Mouse (Mus musculus) embryonic facial prominence, embryonic 15.5 days (tissue): Measurements from ENCODE around the gene Slc22a23. TPM values are rescaled to one million over a fixed set of nuclear protein-coding genes. Genes with fewer than 3 reads are reported as not detected.

Experiments
- ATAC-seq: fragments of 200-750 bp; cut with Nextera tagmentation; 2 replicates; pipeline ENCODE4 v1.8.0; 2017; ENCODE audit warnings: low read depth, moderate TSS enrichment; ENCODE audit not compliant: insufficient number of reproducible peaks, low FRiP score, low TSS enrichment
- H3K27ac ChIP-seq: fragments of 300-500 bp; sonication (generic); replicated peaks from 2 replicates; pipeline ENCODE4 v1.5.1; 2015; ENCODE audit warnings: mild to moderate bottlenecking, inconsistent platforms
- H3K27me3 ChIP-seq: fragments of 300-500 bp; sonication (generic); 2 replicates; pipeline ENCODE4 v1.6.1; 2015; ENCODE audit warnings: inconsistent platforms
- H3K36me3 ChIP-seq: fragments of 300-500 bp; sonication (generic); 2 replicates; pipeline ENCODE4 v1.6.1; 2015; ENCODE audit warnings: mild to moderate bottlenecking, inconsistent platforms
- H3K4me1 ChIP-seq: fragments of 300-500 bp; sonication (generic); 2 replicates; pipeline ENCODE4 v1.6.1; 2015; ENCODE audit warnings: inconsistent platforms
- H3K4me2 ChIP-seq: fragments of 300-500 bp; sonication (generic); replicated peaks from 2 replicates; pipeline ENCODE4 v1.6.1; 2015; ENCODE audit warnings: mild to moderate bottlenecking, inconsistent platforms
- H3K4me3 ChIP-seq: fragments of 300-500 bp; sonication (generic); replicated peaks from 2 replicates; pipeline ENCODE4 v1.5.1; 2015; ENCODE audit warnings: mild to moderate bottlenecking, inconsistent platforms
- H3K9ac ChIP-seq: fragments of 300-500 bp; sonication (generic); 2 replicates; pipeline ENCODE4 v1.6.1; 2015; ENCODE audit warnings: inconsistent platforms
- H3K9me3 ChIP-seq: fragments of 300-500 bp; sonication (generic); replicated peaks from 2 replicates; pipeline ENCODE4 v1.6.1; 2016; ENCODE audit warnings: inconsistent platforms
- WGBS: fragments of 180-500 bp; shearing (Covaris S2); methylation state at CpG from one replicate; pipeline ENCODE4 v1.1.7; 2015; 5-methylcytosine and 5-hydroxymethylcytosine counted together
- polyA plus RNA-seq: library from polyadenylated mRNA; unstranded; fragments of >200 nt; fragmentation: Nextera tagmentation; extraction: Ambion mirVana; gene quantifications from 2 replicates; pipeline ENCODE4 v1.2.1, GENCODE M21; 2015

Gene Slc22a23
- polyA plus RNA-seq, 1 experiment from 2014 or later: 4.6 TPM

GRCm38 (mm10) chr13:34156840-34157185 is 188.2 kb downstream of the Slc22a23 start:
- Histone ChIP-seq H3K36me3 (no peaks in the 10 kb centered on the region), H3K27ac (peak overlapping the region; percentile 63), H3K4me3 (no peak overlapping the region), H3K27me3 (no peaks in the 10 kb centered on the region), H3K4me2 (no peak overlapping the region), H3K4me1 (peaks cover 29% of the 10 kb centered on the region), H3K9me3 (no peaks in the 10 kb centered on the region), H3K9ac (no peak overlapping the region)
- WGBS: 64% methylated on average over 2 of the region's 2 CpGs
- ATAC-seq: peak; percentile 16; the same call in 1 of the 2 replicates

- Histone ChIP-seq H3K27me3 (no peaks in the 10 kb centered on the region), H3K9me3 (no peaks in the 10 kb centered on the region), H3K27ac (peak overlapping the region; percentile 63), H3K9ac (no peak overlapping the region), H3K4me2 (no peak overlapping the region; the same call in 1 of the 2 replicates), H3K4me1 (peaks cover 29% of the 10 kb centered on the region), H3K4me3 (no peak overlapping the region), H3K36me3 (no peaks in the 10 kb centered on the region)
- 36% methylated on average over 8 of the region's 8 CpGs for WGBS
- ATAC-seq: peak; percentile 63
Observed at GRCm38 (mm10) chr13:34156133-34156839, 188.7 kb downstream of the Slc22a23 start.

GRCm38 (mm10) chr13:34154931-34155272 is 190.1 kb downstream of the Slc22a23 start:
- H3K9me3 ChIP-seq: no peaks in the 10 kb centered on the region
- H3K9ac ChIP-seq: no peak overlapping the region
- no peak for ATAC-seq
- H3K27me3 ChIP-seq: no peaks in the 10 kb centered on the region
- H3K4me3 ChIP-seq: peak overlapping the region; percentile 27
- peak overlapping the region; percentile 55 for H3K27ac ChIP-seq
- H3K36me3 ChIP-seq: no peaks in the 10 kb centered on the region
- peaks cover 38% of the 10 kb centered on the region for H3K4me1 ChIP-seq
- 31% methylated on average over 3 of the region's 3 CpGs for WGBS
- peak overlapping the region; percentile 36 for H3K4me2 ChIP-seq

GRCm38 (mm10) chr13:34154217-34154930 is 190.6 kb downstream of the Slc22a23 start:
- Histone ChIP-seq H3K4me3 (peak overlapping the region; percentile 27), H3K9me3 (no peaks in the 10 kb centered on the region), H3K9ac (no peak overlapping the region), H3K27ac (peak overlapping the region; percentile 55), H3K4me1 (peaks cover 43% of the 10 kb centered on the region), H3K36me3 (no peaks in the 10 kb centered on the region), H3K4me2 (peak overlapping the region; percentile 36), H3K27me3 (no peaks in the 10 kb centered on the region)
- ATAC-seq: no peak
- WGBS: 49% methylated on average over 13 of the region's 13 CpGs

- no peaks in the 10 kb centered on the region for H3K36me3 ChIP-seq
Observed at GRCm38 (mm10) chr13:34153254-34154011, 191.5 kb downstream of the Slc22a23 start.

GRCm38 (mm10) chr13:34152695-34153094 is 192.3 kb downstream of the Slc22a23 start:
- H3K4me3 ChIP-seq: no peak overlapping the region
- H3K4me2 ChIP-seq: no peak overlapping the region
- no peaks in the 10 kb centered on the region for H3K36me3 ChIP-seq
- peaks cover 47% of the 10 kb centered on the region for H3K4me1 ChIP-seq
- ATAC-seq: no peak
- no peak overlapping the region for H3K9ac ChIP-seq
- H3K9me3 ChIP-seq: no peaks in the 10 kb centered on the region
- no peak overlapping the region for H3K27ac ChIP-seq
- no peaks in the 10 kb centered on the region for H3K27me3 ChIP-seq
- 62% methylated on average over 7 of the region's 7 CpGs for WGBS

More at GRCm38 (mm10) chr13:34153254-34154011, 191.5 kb downstream of the Slc22a23 start:
- 69% methylated on average over 4 of the region's 5 CpGs for WGBS
- no peaks in the 10 kb centered on the region for H3K27me3 ChIP-seq
- no peak overlapping the region for H3K27ac ChIP-seq
- H3K4me1 ChIP-seq: peaks cover 47% of the 10 kb centered on the region
- H3K4me2 ChIP-seq: no peak overlapping the region
- H3K4me3 ChIP-seq: no peak overlapping the region
- no peak for ATAC-seq
- no peaks in the 10 kb centered on the region for H3K9me3 ChIP-seq
- H3K9ac ChIP-seq: no peak overlapping the region

GRCm38 (mm10) chr13:34151425-34151824 is 193.6 kb downstream of the Slc22a23 start:
- Histone ChIP-seq H3K4me3 (no peak overlapping the region), H3K4me1 (peaks cover 37% of the 10 kb centered on the region), H3K36me3 (no peaks in the 10 kb centered on the region), H3K27me3 (no peaks in the 10 kb centered on the region), H3K9ac (no peak overlapping the region), H3K9me3 (no peaks in the 10 kb centered on the region), H3K4me2 (no peak overlapping the region), H3K27ac (no peak overlapping the region)
- WGBS: 82% methylated on average over 1 of the region's 1 CpGs
- no peak for ATAC-seq

GRCm38 (mm10) chr13:34150271-34151027 is 194.5 kb downstream of the Slc22a23 start:
- Histone ChIP-seq H3K4me3 (peak overlapping the region; percentile 10; the same call in 1 of the 2 replicates), H3K36me3 (no peaks in the 10 kb centered on the region), H3K9ac (no peak overlapping the region), H3K9me3 (no peaks in the 10 kb centered on the region), H3K27me3 (no peaks in the 10 kb centered on the region), H3K27ac (peak overlapping the region; percentile 88; the same call in 1 of the 2 replicates), H3K4me1 (peaks cover 33% of the 10 kb centered on the region), H3K4me2 (peak overlapping the region; percentile 32)
- 8% methylated on average over 19 of the region's 19 CpGs for WGBS
- no peak for ATAC-seq

GRCm38 (mm10) chr13:34149463-34150176 is 195.4 kb downstream of the Slc22a23 start:
- peak overlapping the region; percentile 51 for H3K4me3 ChIP-seq
- ATAC-seq: no peak
- WGBS: 41% methylated on average over 5 of the region's 5 CpGs
- peak overlapping the region; percentile 44; the same call in 1 of the 2 replicates for H3K9ac ChIP-seq
- H3K36me3 ChIP-seq: no peaks in the 10 kb centered on the region
- no peaks in the 10 kb centered on the region for H3K27me3 ChIP-seq
- H3K4me2 ChIP-seq: peak overlapping the region; percentile 73
- H3K4me1 ChIP-seq: peaks cover 31% of the 10 kb centered on the region
- no peaks in the 10 kb centered on the region for H3K9me3 ChIP-seq
- peak overlapping the region; percentile 88 for H3K27ac ChIP-seq

- H3K9ac ChIP-seq: peak overlapping the region; percentile 44
- H3K27ac ChIP-seq: peak overlapping the region; percentile 88
- ATAC-seq: peak; percentile 74
- 2% methylated on average over 23 of the region's 23 CpGs for WGBS
- peak overlapping the region; percentile 73 for H3K4me2 ChIP-seq
- H3K27me3 ChIP-seq: no peaks in the 10 kb centered on the region
- H3K4me3 ChIP-seq: peak overlapping the region; percentile 51
- peaks cover 23% of the 10 kb centered on the region for H3K4me1 ChIP-seq
- no peaks in the 10 kb centered on the region for H3K9me3 ChIP-seq
- H3K36me3 ChIP-seq: no peaks in the 10 kb centered on the region
Observed at GRCm38 (mm10) chr13:34148767-34149392, 196.1 kb downstream of the Slc22a23 start.
